Mouse (Mus musculus): Measurements from ENCODE around the gene Ltbp1.

Ltbp1 gene

DNA sequence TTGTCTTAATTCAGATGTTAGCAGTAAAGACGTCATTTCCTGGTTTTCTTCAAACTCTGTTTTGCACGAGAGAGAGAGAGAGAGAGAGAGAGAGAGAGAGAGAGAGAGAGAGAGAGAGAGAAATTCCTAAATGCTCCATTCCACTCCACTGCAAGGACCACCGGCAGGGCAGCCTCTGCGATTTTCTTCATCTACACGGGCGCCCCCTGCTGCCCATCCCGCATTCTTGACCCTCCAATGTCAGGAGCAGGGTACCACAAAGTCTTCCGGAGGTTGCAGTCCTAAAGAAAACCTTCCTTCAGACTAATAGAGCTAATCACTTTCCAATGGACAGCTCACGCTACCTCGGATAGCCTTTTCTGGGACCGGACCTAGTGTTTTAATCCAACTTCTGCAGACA, 548 bp upstream of the Ltbp1 start:
- DNase-seq (ENCODE audit: low spot score in 2 of 2), result peak; percentile 69 to 84

DNA sequence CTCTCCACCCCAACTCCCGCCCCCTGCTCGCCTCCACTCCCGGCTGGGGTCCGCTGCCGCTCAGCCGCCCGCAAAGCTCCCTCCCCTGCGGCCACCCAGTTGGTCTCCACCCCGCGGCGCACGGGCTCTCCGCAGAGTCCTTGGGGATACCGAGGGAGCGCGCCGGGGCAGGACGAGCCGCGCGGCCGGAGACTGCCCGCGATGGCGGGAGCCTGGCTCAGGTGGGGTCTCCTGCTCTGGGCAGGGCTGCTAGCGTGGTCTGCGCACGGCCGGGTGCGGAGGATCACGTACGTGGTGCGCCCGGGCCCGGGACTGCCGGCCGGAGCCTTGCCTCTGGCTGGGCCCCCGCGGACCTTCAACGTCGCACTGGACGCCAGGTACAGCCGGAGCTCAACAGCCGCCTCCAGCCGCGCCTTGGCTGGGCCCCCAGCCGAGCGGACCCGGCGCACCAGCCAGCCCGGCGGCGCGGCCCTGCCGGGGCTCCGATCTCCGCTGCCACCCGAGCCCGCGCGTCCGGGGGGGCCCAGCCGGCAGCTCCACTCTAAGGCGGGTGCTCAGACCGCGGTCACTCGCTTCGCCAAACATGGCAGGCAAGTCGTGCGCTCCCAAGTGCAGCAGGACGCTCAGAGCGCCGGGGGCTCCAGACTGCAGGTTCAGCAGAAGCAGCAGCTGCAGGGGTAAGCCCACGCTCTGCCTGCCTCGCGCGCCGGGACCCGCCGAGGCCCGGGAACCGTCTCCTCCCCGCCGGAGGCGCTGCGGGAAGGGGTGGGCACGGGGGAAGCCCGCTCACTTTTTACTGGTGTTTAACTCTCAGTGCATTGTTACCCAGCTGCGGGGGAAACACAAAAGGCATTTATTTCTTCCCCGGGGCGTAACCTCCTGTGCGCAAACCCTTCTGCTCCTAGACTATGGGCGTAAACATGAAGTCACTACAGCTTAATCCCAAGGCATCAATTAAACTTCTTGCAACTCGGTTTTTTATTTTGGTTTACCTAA, 615 bp downstream of the Ltbp1 start:
- DNase-seq (ENCODE audit: low spot score in 2 of 2), result peak; percentile 49 to 67

DNA sequence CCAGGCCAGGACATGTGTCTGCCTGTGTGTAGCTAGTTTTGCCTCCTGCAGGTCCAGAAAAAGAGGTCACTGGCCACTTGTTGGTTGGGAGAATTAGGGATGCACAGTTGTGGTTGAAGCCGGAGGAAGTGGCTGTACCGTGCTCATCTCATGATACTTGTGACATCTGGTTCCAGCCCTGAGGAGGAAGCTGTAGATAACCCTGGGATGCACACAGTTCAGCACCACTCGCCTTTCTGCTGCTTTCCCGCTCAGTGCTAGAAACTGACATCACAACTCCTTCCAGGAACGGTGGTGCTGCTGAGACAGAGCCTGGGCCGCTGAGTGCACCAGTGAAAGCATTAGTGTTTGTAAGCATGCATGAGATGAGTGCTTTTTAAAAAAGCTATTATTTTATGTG, 5.6 kb downstream of the Ltbp1 start:
- no peak for DNase-seq (ENCODE audit: low spot score in 2 of 2)

DNA sequence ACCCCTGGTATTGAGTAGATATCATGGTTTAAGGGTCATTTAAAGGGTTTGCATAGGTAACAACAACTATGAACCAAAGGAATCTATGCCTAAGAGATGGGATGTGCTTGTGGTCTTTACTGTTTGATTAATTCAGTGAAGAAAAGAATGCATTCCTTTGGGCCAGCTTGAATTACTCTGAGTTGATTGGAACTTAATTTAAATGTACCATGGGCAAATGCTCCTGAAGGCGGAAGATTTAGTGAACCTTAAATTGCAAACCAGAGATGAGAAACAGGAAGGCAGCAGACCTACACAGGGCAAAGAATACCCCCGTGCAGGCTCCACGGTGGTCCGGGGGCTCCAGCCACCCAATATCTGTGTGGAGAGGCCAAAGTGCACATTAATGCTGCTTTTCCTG, 7.8 kb downstream of the Ltbp1 start:
- DNase-seq (ENCODE audit: low spot score in 2 of 2), result no peak

DNA sequence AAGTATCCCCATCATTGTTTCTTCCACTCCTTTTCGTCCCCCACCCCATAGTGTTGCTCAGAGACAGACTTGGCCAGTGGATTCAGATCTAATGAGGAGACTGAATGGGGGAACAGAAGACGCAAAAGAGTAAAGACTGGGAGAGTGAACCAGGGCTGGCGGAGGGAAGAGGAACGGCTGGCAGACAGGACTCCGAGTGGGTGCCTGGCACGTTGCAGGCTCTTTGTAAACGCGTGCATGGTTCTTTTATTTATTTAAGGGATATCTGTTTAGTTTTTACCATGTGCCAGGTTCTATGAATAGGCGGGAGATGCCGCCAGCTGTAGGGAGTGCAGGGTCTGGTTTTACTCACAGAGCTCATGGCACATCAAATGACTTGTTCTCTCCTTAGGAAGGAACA, 8.5 kb downstream of the Ltbp1 start:
- DNase-seq (ENCODE audit: low spot score in 2 of 2), result no peak

DNA sequence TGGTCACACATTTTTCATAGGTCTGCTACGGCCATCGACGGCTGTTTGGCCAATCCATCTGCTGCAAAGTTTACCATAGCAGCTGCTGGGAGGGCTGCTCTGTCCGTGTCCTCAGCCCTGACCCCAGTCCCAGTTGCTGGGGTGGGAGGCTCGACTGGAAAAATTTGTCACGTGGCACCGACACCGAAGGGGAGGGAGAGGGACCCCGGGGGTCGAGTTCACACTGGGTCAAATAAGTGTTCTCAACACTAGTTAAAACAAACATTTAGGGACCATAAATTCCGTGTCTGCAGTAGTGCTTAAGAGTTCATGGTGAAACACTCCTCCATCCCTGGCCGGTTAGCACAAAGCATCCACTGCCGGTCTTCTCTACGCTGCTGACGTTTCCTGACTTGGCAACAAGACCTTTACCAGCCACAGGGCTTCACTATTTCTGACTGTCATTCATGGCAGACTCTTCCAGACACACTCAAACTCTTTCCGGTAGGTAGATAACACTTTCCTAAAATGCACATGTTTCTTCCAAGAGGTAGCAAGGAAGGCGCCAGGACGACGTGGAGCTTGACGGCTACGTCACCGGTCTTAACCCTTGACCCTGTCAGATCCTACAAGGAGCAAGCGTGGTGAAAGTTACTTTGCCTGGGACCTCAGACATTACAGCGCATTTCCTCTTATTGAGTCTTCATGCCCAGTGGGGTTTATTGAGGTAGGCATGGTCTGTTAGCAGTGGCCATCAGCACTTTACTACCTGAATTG, 9.4 kb downstream of the Ltbp1 start:
- DNase-seq (ENCODE audit: low spot score in 2 of 2), result no peak

DNA sequence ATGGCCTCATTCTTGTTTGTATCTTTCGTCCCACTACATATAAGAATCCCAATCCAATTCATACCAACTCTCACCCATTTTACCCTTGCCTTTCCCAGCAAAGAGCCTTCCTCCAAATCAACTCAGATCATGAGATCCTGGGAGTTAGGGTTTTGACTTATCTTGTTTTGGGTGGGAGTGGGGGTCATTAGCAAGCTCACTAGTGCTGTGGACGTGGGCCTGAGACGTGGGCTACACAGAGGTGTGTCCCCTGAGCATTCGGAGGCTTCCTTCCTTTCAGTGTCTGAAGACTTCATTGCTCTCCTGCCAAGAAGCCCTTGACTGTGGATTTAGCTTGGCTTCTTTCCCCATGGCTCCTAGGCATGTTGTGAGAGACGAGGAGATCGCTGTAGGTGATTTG, 10.2 kb downstream of the Ltbp1 start:
- no peak for DNase-seq (ENCODE audit: low spot score in 2 of 2)

DNA sequence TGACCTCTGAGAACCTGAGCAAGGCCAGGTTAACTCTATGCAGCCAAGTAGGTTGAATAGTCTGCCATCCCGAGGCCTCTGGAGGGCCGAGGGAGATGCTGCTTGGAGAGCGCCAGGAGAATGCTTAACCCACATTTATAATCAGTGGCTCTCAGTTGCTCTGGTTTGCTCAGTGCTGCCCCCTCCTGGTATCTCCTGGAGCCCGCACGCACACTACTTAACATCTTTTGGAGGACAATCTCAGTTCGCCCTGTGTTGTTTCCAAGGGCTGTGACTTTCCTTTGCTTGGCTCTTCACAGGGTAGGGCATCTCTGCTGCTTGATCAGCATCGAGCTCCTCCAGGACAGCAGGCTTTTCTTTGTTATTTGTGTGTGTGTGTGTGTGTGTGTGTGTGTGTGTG, 12.1 kb downstream of the Ltbp1 start:
- no peak for DNase-seq (ENCODE audit: low spot score in 2 of 2)

DNA sequence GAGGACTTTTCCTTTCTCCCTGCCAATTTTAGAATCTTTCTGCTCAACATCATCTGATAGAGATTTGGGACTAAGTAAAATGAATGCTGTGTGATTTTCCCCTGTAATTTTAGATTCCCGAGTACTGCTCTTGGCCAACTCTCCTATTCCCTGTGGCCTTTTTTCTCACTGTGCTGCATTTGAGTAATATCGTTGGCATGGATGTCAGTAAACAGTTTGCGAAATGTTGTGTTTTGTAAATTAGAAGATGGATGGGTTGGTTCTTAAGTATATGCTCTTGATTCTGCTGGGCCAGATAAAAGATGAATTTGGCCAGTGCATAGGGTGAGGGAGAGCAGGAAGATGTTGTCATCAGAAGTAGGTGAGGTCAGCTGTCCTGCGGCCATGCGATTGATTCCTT, 12.8 kb downstream of the Ltbp1 start:
- no peak for DNase-seq (ENCODE audit: low spot score in 2 of 2)

DNA sequence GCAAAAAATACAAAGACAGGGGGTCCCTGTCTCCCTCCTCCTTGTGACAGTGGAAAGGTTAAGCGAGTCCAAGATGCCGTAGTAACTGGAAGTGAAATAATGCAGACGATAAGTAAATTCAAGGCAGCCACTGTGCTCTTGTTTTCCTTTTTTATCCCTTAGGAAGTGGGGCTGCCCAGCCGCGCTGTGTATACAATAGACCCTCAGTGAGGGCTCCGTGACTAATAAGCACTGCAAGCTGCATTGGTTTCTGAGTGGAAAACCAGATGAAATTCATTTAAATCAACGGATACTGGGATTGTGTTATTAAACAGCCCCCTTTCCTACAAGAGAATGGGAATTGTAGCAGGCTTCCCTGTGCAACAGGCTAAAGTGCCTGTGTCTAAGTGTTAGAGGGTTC, 14.7 kb downstream of the Ltbp1 start:
- DNase-seq (ENCODE audit: low spot score in 2 of 2), result no peak

DNA sequence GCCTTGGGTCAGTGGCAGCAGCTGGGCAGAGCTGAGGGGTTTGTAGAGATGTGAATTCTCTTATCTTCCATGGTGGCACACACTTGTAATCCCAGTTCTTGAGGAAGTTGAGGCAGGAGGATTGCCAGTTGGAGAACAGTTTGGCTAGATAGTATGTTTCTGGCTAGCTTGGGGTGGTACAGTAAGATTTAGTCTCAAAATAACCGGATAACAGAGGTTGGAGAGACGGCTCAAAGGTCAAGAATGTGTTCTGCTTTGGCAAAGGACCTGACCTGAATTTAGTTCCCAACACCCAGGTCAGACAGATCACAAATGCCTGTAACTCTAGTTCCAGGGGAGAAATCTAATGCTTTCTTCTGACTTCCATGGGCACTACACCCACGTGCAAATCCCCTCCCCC, 15.3 kb downstream of the Ltbp1 start:
- no peak for DNase-seq (ENCODE audit: low spot score in 2 of 2)

DNA sequence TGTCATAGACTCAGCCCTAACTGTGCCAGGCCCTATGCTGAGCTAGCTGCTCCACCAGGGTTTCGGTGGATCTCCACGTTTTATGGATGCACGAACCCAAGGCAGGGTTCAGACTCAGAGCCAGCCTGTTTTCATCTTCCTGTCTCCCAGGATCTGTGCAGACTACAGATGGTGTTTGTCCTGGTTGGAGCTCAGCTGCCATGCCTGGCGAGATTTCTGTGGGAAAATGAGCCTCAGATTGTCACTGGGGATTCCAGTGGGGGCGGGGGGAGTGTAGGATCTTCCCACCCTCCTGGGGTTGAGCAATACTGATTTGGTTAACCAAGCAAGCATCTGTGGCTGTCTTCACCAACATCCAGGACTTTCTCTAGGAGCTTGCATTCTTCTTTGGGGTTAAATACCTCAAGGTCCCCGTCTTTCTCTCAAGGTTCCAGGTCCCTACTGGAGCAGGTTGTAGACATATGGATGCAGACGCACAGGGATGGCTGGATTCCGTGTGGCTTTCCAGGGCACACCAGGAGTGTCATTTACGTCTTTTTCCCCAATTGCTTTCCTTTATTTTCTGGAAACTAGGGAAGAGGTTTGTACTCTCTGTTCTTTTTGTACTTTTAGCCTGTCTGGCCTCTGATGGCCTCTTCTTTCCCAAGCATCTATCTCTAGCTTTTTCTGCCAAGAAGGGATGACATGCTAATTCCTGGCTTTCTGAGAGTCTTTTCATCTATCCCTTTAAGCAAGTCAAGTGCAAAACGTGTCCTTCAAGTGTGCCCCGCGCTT, 22.2 kb downstream of the Ltbp1 start:
- DNase-seq (ENCODE audit: low spot score in 2 of 2), result no peak

DNA sequence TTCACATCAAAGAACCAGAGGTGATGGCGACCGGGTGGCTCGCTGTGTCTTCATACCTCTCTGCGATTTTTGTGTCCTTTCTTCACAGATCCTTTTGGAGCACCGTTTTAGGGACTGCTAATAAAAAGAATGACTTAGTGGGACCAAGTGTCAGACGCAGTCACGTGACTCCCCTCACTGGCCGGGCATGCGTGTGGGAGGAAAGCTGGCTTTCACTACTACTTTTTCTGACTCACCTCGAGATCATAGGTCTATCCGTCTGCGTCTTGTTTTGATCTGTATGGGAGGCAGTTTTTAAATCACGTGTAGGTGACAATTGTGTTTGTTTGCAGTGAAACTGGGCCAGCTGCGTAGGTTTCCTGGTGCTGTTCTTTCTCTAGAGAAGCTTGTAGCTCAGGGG, 28.0 kb downstream of the Ltbp1 start:
- no peak for DNase-seq (ENCODE audit: low spot score in 2 of 2)

DNA sequence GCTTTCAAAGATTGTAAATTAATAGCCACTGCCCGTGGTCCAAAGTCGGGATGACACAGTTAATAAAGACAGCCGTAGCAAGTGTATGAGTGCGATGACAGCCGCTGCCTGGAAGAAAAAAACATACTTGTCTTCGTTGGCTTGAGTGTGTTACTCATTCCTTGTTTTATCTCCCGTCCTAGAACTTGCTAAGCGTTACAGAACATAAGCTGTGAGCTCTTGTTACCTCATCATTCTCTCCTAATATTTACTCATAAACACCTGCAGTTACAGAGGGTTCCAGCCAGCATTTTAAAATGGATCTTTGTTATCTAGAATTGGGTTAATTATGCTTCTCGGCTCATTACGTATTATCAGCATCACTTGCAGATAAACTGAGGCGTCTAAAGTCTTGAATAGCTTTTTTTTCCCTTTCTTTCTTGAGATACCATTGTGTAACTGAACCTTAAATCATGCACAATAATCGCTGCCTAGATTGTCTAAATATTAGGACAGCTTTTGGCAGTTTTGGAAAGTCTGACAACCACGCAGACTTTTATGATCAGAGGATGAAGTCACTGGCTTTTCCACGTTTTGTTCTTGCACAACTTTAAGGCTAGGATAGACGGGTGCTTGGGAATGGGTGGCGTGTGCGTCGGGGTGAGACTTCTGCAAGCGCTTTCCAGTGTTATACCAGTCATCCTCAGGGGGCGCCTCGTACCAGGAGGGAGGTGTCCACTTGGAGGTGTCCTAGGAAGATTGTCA, 28.7 kb downstream of the Ltbp1 start:
- no peak for DNase-seq (ENCODE audit: low spot score in 2 of 2)

DNA sequence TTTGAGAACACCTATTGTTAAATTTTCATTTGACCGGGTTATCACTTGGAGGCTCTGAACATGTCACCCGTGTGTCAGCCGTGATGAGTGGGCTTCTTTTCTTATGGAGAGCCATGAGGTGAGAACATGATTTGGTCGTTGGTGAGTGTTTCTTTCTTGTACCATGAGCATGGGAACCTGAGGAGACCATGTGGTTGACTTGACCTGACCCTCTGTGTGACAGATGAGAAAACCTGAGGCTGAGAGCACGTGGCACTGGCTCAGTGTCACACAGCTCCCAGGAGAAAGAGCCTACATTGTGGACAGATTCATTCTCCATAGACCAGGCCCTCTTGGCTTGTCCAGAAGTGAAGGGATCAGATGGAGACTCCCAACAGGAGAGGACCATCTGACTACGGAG, 31.5 kb downstream of the Ltbp1 start:
- no peak for DNase-seq (ENCODE audit: low spot score in 2 of 2)

DNA sequence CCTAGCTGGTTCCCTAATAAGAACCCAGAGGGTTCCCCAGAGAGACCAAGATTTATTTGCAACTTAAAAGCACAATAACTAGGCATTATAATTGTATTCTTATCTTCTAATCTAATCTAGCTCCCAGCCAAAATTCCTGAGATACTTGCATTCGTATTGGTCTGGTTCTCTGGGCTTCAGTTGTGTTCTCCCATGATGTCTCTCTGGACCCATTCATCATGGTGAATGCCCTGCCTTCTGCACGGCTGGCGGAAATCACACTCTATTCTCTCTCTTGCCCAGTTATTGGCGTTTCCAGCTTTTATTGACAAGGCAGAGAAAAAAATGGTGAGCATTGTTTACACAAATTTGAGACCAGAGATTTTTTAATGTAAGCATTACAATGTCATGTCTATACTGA, 33.6 kb downstream of the Ltbp1 start:
- no peak for DNase-seq (ENCODE audit: low spot score in 2 of 2)

DNA sequence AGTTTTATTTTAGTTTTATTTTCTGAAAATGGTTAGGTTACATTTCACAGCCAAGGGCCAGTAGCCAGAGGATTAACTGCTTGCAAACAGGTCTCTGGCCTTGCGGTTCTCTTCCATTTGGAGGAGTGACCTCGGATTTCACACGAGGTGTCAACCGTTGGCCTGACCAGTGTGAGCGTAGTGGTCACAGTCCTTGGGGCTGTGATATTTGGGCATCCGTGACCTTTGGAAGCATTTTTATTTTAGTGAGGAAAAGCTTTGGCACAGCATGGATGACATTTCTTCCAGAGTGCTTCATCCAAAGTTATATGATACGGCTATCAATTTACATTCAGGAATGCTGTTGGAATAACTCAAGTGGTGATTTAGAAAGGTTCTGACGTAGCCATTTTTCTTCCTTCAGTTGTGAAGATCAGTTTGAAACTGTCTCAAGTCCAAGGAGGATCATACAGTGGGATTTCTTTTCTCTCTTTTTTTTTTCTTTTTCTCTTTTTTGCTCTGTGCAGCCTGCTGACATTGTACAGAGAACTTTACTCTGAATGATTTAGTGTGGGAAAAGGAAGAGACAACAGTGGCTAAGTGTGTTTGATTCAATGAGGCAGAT, 44.1 kb downstream of the Ltbp1 start:
- no peak for DNase-seq (ENCODE audit: low spot score in 2 of 2)

DNA sequence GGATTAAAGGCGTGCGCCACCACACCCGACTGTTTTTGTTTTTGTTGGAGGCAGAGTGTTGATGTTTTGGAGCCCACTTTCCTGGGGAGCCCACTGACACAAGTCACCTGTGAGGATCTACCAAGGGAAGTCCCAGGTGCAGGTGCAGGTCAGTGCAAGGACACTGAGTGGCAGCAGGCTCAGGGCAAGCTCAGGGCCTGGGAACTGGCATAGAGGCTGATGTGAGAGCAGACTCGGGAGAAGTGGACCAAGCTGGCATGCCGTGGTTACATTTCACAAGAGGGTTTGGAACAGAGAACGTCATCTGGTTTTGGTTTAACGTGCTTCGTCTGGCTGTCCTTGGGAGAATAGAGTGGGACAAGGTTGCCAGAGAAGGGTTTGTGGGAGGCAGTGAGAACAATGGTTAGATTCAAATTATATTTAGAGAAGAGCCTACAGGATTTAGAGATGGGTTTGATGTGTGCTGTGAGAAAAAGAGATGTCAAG, 46.1 kb downstream of the Ltbp1 start:
- DNase-seq (ENCODE audit: low spot score in 2 of 2), result no peak

DNA sequence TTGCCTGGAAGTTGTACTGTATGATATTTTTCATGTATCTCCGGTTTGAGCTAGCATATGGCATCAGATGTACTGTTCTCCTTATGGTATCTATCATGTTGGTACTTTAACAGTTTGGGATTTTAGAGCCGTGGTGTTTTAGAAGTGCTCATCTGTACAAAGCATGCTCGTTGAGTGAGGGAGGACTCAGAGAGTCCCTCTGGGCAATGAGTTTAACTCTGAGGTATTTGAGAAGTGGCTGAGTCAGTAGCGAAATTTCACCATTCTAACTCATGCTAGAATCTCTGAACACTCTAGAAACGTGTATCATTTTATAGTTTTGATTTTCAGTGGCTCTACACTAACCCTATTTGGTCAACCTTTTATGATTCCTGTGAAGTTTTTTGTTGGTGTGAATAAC, 49.9 kb downstream of the Ltbp1 start:
- DNase-seq (ENCODE audit: low spot score in 2 of 2), result no peak

DNA sequence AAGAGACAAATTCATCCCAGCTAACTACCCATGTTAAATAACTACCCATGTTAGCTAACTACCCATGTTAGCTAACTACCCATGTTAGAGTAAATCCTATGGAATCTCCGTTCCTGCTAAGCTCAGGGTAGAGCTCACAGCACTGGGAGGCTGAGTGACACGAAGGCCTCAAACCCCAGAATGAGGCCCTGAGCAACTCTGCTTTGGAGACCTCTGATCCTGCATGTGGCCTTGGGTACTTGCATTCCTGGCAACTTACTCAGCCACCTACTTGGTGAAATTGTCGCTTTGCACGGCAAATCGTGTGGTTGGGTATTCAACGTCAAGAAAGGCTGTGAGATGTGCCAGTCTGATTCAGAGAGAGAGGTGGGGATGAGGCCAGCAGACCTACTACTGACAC, 50.6 kb downstream of the Ltbp1 start:
- no peak for DNase-seq (ENCODE audit: low spot score in 2 of 2)

DNA sequence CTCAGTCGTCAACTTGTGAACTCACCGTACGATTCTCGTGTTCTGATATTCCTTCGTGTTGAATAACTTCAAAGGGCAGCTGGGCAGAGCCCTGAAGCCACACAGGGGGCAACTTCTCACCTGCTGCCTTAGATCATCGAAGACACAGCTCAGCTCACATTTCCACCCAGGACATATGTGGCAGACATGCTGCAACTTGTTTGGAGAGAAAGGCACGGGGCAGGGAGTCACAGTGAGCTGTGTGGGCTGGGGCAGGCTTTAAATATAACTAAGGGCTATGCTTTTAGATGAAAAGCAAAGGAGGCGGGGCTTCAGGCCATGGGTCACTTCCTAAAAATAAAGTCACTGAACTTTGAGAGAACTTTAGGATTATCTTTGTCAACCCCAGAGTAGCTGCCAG, 51.3 kb downstream of the Ltbp1 start:
- no peak for DNase-seq (ENCODE audit: low spot score in 2 of 2)

All from urinary bladder, postnatal 4 days (tissue).